Mouse (Mus musculus) urinary bladder, postnatal 10 days (tissue): Measurements from ENCODE around the gene Sgk1.

Experiments used
- DNase-seq: peaks from one replicate; pipeline ENCODE4 v3.0.0; 2022; ENCODE audit warnings: low spot score

Sgk1 gene

DNA sequence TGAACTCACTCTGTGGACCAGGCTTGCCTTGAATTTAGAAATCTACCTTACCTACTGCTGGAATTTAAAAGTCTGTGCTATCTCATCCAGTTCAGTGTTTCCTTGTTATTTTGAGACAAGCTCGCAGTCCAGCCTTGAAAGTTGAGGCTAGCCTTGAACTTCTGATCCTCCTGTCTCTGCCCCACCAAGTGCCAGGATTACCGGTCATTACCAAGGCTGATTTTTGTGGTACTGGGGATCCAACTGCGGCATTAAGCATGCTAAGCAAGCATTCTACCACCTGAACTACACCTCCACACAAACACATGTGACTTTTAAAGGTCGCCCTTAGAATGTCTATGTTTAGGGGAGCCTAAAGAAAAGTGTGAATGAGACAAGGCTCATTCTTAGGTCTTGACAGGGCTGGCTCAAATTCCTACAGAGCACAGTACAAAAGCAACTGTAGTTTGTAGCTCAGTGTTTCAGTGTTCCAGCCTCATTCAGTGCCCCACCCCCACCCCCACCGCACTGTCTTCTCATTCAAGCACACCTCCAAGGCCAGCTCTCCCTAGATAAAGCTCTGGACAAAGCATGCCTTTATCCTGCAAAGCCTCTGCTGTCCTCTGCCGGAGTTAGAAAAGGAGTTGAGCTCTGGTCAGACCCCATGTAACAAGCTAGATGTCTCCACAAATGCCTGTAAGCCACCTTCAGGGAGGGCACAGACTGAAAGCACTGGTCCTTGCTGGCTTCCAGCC is 36.2 kb downstream of the Sgk1 start:
- DNase-seq, result no peak

DNA sequence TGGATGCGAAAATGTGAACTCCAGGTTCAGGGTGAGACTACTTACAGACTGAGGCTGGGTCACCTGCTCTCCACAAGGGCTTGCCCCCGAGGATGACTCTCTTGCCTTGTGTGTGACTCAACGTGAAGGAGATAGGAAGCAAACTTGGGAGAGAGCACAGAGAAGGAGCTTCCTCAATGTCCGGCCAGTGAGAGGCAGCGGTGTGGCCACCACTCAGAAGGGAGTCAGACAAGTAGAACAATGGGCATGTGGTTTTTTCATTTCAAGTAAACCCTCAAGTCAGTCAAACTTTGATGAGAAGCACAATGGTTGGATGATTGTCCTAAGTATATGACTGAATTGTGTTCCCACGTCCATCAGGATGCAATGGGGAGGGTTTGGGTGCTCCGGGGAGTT is 36.8 kb downstream of the Sgk1 start:
- DNase-seq, result no peak

DNA sequence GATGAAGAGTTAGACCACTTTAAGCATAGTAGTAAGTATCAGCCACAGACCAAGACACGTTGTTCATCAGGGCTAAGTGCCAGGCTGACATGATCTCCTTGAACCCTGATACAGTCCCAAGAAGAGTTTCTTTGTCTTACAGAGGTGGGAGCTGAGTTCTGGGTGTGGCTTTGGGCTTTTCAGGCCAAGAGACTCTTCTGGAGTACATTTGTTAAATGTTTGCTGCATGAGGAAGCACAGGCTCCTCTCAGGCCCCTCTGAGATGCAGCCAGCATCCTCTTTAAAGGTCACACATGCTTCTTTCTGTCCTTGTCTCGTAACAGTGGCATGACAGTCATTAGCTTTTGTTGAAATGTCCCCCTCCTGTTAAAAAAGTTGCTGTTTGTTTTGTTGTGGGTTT is 38.6 kb downstream of the Sgk1 start:
- DNase-seq, result no peak

DNA sequence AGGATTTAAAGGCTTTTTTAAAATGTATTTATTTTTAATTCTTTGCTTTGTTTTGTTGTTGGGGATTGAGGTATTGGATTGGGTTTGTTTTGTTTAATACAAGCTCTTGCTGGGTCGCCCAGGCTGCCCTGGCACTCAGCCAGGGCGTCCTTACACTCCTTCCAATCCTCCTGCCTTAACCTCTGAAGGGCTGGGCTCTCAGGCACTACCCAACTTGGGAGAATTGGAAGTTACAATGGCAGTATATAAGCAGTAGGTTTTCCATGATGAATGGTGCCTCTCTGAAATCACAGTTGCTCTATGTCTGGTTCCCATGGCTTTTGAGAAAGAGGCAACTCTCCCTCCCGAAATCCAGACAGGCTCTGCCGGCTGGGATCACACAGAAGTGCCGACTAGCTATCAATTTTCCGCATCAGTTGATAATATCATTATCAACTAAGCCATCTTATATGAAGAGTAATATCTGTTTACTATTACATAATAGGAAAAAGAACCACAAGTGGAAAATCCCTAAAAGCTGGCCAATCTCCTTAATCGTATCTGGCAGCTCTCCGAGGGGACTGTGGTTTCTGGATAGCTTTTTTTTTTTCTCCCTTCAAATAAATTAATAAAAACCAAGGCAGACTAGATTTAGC is 40.8 kb downstream of the Sgk1 start:
- DNase-seq, result no peak

DNA sequence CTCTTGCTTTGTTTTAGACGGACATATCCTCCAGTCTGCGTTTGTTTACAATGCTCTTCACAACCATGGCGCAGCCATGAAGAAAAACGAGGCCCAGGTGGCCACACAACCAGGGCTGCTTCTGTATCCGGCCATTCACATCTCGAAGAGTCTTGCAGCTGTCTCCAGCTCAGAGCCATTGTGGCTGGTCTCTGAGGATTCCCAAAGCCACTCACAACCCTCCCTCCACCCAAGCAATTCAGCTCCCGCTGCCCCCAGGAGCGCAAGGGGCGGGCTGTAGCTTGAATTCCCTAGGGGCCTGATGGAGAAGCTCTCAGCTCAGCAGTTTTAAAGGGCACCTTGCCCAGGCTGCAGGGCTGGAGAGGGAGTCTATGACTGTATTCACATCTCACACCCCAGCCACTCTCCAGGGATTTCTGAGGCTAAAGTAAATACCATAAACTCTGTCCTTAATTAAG is 41.5 kb downstream of the Sgk1 start:
- DNase-seq, result no peak

DNA sequence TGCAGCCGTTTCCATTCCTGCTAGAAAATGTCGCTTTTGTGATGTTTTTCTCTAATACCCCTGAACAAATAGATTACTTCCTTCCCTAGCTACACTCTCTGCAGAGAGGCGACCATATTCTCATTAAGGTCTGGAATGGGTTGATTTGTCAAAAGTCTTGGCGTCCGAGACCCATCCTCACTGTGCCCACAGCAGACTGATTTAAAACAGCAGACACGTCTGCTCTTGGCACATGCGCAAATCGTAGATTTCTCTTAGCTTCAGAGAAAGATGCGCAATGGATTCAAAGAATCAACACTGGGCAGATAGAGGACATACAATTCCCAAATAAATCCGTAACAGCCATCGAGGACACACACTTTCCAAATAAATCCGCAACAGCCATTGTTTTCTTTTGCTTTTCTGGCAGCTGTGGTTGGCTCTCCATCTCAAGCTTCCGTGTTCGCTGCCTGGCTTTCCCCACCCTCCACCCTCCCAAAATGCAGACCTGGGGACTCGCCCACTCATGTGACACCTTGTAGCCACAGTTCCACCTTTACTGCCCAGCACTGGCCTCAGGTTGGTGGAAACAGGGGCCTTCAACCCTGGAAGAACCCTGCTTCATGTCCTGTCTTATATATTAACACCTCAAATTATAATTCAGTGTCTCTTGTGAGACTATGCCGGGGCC is 42.2 kb downstream of the Sgk1 start:
- DNase-seq, result no peak

DNA sequence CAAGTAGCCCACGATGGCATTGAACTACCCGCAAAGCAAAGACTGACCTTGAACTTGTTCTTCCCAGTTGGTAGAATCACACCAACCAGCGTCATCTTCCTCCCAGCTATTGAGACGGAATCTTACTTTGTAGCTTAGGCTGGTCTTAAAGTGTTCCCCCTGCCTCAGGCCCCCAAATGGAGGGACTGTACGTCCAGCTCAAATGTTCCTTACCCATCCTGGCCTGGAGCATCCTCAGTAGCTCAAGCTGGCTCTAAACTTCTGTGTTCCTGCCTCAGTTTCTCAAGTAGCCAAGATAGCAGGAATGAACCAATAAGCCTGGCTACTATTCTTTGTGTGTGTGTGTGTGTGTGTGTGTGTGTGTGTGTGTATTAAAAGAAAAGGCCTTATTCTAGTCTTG is 45.0 kb downstream of the Sgk1 start:
- DNase-seq, result no peak

DNA sequence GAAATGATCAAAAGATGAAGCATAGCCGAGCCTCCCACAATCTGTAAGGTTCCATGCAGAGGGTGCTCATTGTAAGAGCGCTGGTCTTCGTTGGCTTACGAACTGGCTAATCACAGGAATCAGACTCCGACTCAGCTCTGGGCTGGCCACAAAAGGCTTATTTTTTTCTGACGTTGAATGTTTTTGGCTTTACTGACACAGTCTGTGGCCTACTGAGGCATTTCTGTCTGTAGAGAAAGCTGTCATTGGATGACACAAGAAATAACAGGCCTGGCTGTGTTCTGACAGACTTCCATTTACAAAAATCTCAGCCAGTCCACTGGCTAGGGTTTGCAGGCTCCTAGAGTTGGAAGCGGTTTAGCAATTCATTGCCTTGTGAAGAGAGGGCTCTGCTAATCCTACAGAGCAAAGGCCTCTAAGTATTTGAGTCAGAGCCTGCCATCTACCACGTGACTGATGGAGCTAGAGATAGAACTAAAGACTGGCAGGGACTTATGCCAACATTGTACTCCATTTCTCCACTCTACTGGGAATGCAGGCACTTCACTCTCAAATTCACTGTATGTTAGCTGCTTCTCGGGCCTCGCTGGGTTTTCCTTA is 48.9 kb downstream of the Sgk1 start:
- DNase-seq, result no peak

DNA sequence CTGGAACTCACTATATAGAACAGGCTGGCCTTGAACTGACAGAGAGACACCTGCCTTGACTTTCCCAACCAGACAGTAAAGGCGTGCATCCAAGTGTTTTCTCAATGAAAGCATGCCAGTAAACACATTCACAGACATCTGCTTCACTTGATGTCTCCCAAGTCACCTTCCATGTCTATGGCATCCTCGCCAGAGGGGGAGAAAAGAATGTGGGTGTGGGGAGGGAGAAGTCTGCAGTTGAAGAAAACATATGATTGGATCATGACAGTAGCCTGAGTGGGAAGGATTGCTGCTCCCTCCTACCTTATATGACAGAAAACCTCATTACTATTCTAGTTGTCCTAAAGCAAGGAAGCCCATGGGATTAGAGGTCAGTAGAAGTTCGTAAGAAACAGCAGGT is 50.8 kb downstream of the Sgk1 start:
- DNase-seq, result no peak

DNA sequence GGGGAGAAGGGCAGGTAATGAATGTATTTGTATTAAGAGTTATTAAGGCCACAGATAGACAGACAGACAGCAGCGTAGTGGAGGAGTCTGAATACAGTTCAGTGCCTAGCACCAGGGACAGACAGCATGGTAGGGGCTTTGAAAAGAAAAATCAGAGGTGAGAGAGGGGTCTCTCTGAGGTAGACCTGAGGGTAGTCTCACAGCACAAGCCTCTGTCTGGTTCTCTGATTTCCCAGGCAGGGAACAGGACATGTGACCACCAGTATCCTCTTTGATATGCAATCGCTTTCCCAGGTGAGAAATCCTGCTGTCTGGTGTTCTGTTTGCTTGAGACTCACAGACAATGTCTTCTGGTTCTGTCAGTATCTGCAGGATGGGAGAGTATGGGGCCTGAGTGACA is 52.8 kb downstream of the Sgk1 start:
- DNase-seq, result no peak

DNA sequence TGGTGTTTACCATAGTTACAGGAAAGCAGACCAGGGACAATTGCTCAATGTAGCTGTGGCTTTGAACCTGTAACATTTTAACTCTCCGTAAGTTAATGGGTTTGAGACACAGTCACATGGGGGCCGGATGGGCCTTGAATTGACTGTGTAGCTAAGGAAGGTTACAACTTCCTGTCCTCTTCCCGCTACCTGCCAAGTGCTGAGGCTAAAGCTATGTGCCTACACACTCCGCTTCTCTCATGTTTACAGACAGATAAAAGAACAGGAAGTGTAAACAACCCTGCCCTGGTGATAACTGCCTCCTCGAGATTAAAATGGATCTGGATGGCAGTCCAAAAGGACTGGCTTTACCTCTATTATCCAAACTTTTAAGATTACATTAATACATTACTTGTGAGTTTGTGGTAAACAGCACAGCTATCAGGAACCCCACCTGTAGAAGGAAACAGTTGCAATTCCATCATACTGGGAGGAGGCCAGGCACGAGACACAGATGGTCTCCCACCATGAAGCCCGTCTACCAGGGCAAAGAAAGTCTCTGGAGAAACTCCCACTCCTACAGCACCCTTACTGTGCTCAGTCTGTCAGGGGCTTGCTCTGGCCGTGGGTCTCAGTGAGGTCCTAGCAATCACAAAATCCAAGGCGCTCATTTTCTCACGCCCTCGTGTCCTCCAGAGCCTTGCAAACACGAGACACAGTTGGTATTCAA is 54.7 kb downstream of the Sgk1 start:
- no peak for DNase-seq

DNA sequence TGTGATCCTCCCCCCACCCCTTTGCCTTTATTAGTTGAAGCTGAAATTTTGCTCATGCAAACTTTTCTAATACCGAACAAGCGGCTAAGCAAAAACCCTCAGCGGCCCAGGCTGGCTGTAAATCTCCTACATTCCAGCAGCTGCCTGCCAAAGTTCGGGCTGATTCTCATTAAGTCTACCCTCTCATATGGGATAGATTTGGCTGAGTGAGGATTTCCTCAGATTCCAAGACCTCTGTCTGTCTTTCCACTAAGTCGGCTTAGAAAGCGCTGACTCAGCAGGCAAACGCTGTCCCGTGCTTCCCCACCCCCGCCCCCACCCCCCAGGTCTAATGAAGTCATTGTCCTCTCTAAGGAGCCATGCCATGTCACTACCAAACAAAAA is 55.2 kb downstream of the Sgk1 start:
- DNase-seq, result no peak

DNA sequence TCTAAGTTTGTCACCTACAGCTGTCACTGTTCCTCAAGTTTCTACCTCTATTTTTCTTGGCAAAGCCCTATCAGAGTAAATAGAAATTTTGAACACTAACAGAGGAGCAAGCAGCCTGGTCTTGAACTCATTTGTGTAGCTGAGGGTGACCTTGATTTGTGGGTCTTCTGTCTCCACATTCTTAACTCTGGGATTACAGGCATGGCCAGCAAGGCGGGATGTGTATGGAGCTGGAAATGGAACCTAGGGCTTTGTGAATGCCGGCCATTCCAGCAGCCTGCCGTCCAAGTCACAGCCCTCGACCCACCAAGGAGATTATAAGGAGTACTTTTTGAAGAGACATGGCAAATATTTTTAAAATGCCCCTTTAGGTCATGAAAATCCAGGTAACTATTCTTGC is 56.2 kb downstream of the Sgk1 start:
- DNase-seq, result no peak

DNA sequence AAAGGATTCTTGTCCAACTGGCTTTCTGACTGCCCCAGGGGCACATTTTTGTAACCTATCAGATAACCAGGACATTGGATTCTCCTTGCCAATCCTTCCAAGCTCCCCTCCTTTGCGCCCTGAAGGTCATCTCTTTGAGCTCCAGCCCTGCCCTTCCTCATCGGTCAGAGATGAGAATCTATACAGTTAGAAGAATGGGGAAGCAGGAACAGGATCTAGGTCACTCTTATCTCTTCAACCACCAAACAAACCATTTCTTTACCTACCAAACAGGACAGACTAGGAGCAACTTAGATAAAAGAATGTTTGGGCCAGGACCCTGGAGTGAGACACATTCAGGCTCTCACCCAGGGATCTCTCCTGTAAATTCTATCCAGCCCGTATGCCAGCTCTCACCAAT is 59.3 kb downstream of the Sgk1 start:
- no peak for DNase-seq

DNA sequence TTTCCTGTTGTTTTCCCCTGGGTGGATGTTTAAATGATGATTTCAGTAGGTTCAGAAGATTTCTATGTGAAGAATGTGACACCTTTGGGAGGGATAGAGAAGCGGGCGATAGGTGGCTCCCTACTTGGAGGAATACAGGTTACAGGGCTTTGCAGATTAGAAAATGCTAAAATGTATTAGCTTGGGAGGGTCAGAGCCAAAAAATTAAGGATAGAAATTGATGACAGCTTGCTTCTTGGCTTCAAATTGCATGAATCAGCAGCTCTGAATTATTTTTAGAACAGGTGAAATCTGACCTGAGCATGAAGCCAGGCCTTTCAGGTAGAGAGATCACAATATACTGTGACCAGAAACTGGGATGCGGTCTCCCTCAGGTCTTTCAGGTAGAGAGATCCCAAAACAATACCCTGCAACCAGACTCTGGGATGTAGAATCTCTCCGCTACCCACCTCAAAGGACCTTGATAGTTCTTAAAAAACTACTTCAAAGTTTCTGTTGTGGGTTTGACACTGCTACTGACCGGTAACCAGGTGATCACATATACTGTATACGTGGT is 61.2 kb downstream of the Sgk1 start:
- DNase-seq, result no peak

DNA sequence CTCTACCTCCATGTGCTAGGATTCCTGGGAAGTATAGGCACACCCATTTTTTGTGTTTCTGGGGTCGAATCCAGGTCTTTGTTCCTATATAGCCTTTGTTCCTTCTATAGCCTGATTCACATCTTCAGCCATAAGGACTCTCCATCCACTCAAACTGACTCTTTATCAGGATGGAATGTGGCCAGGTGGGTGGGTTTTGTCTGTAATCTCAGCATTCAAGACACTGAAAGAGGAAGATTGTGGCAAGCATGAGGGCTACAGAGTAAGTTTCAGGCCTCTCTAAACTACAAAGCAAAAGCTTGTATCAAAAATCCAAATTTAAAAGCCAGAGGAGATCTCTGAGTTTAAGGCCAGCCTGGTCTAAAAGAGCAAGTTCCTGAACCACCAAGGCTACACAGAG is 63.2 kb downstream of the Sgk1 start:
- no peak for DNase-seq

DNA sequence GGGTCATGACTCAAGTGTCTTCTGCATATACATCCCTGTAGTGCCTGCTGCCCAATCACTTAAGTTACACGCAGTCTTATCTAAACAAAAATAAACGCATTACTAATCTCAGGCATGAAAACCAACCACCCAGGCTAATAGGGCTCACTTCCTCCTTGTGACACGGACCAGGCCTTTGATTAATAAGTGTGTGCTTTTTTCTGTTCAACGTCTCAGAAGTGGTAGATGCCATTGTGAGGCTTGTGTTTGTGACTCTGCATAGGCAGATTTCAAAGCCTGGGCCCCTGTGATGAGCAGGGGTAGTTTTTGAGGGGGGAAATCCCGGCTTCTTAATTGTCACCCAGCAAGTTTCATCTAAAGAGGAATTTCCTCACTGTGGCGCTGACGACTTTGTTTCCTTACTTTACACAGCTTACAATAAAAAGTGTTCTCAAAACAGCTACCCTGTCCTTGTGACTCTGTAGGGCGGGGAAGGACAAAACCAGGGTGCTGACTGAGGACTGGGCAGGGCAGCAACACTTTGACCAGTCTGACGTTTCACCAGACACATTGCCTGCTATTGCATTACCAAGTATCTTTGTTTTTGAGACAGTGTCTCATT is 64.9 kb downstream of the Sgk1 start:
- no peak for DNase-seq

DNA sequence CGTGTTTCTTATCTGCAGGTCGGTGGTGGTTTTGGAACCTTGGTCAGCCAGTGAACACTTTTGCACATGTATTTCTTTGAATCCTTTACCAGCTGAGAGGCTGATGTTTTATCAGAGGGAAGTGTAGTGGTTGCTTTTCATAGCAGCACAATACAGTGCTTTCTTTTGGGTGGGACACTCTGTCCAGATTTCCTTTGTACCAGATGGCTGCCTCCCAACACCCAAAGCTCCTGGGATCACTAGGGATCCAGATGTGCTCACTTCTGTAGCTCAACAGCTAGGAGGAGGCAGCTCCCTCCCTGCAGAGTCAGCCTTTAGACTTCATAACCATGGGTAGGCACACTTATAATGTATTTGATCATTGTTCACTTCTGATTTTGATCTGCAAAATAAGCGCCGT is 70.5 kb downstream of the Sgk1 start:
- DNase-seq, result no peak

DNA sequence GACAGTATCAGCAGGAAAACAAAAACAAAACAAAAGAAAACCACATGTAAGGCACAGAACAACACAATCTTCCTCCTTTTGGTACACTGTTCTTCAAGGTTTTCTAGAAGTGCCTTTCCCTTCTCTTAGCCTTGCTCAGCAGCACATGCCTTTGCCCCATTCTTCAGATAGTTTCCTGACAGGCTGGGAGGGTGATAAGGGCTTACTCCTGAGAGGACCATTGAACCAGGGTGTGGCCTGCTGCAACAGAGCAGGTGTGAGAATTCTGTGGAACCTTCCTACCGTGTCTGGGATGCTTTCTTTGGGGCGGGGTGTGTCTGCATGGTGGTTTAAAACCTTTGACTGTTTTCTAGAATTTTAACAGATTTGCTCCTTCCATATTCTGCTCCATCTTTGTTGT is 79.1 kb downstream of the Sgk1 start:
- DNase-seq, result no peak

DNA sequence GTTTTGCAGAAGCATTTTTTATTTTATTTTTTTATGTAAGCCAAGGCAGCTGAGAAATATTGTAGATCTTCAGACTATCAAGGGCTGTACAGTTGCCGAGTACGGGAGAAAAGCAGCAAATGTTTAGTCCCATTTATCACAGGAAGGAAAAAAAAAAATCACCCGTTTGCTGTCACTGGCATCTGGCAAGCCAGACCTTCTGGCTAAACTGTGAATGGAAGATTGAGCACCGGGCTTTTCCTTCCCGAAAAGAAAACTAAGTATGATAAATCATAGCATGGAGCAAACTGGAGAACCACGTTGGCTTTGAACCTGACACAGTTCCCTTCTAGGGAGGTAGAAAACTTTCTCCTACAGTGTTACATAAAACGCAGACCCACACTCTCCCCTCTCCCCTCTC is 81.0 kb downstream of the Sgk1 start:
- no peak for DNase-seq

DNA sequence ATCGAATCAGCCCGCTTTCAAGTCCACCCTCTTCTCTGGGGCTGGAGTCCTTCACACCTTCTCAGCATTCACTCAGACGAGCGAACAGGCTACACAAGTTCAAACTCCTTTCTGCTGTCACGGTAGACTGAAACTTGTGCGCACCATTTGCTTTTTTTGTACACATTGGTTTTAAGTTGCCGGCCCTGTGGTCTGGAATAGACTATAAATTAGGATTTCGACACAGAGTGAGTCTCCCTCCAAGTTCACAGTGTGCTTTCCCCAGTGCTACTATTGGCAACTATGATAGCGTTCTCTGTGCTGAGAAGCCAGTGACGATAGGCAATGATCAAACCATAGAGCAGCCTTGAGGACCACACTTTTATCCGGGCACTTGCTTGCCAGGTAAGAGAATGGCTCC is 91.7 kb downstream of the Sgk1 start:
- DNase-seq, result no peak

DNA sequence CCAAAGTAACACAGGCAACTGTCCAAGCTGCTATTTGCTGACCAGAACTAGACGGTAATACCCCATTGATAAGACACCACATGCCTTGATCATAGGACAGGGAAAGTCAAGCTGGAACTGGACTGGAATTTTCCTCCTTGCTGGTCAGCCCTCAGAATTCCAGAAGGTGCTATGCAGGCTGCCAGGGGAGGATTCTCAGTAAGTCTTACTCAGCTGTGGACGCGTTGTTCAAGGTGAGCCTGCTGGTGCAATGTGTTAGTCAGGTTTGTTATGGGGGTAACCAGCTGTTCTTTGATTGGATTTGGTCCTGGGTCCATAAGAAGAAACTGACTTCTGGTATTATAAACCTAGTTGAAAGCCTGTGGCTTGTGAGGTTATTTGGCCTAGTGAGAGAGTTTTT is 92.8 kb downstream of the Sgk1 start:
- DNase-seq, result no peak
